Mouse (Mus musculus) spleen, adult 12 weeks (tissue): Measurements from ENCODE around the gene Serpina1a.
"Not testable (repeated sequence)": the region's sequence is repeated elsewhere in the genome, so short reads cannot be mapped to it uniquely, and the experiment has no call there.

ENCODE experiments used
- DNase-seq: peaks from one replicate; pipeline ENCODE4 v3.0.0; 2022; ENCODE audit warnings: low spot score

The Serpina1a gene

GRCm38 (mm10) chr12:103863101-103863974 lies at the start of gene Serpina1a:
Gene Serpina1a, minus strand, starts transcription at chr12:103863562.
- not testable (repeated sequence) for DNase-seq

GRCm38 (mm10) chr12:103909181-103909580 lies 45.8 kb upstream of the Serpina1a start:
- DNase-seq: not testable (repeated sequence)

GRCm38 (mm10) chr12:103907746-103908145 lies 44.4 kb upstream of the Serpina1a start:
- not testable (repeated sequence) for DNase-seq

GRCm38 (mm10) chr12:103904837-103905340 lies 41.5 kb upstream of the Serpina1a start, which contains the start of gene Serpina1c:
Gene Serpina1c, minus strand, starts transcription at chr12:103904887.
- DNase-seq: not testable (repeated sequence)

GRCm38 (mm10) chr12:103901929-103902328 lies 38.6 kb upstream of the Serpina1a start:
- not testable (repeated sequence) for DNase-seq

- not testable (repeated sequence) for DNase-seq
Measured at GRCm38 (mm10) chr12:103866873-103867272, 3.5 kb upstream of the Serpina1a start.

- DNase-seq: no peak
Measured at GRCm38 (mm10) chr12:103860976-103861375, 2.4 kb downstream of the Serpina1a start.

- DNase-seq: not testable (repeated sequence)
Measured at GRCm38 (mm10) chr12:103860571-103860970, 2.8 kb downstream of the Serpina1a start.

GRCm38 (mm10) chr12:103859584-103859983 lies 3.8 kb downstream of the Serpina1a start:
- DNase-seq: not testable (repeated sequence)

- not testable (repeated sequence) for DNase-seq
Measured at GRCm38 (mm10) chr12:103853032-103853431, 10.3 kb downstream of the Serpina1a start.

GRCm38 (mm10) chr12:103830273-103830672 lies 33.1 kb downstream of the Serpina1a start, which contains the start of gene Serpina1b:
Gene Serpina1b, minus strand, starts transcription at chr12:103830373.
- not testable (repeated sequence) for DNase-seq

GRCm38 (mm10) chr12:103827661-103828372 lies 35.5 kb downstream of the Serpina1a start:
- DNase-seq: not testable (repeated sequence)

GRCm38 (mm10) chr12:103823826-103824225 lies 39.5 kb downstream of the Serpina1a start:
- not testable (repeated sequence) for DNase-seq
